Mouse (Mus musculus) kidney, adult 2 months (tissue): Measurements from ENCODE around the gene Lsp1. TPM values are rescaled to one million over a fixed set of nuclear protein-coding genes. Genes with fewer than 3 reads are reported as not detected.

ENCODE experiments used
- DNase-seq: peaks from one replicate; pipeline ENCODE4 v3.0.0; 2021
- H3K27ac ChIP-seq: fragments of 200-500 bp; 2 replicates; pipeline ENCODE4 v1.5.1; 2012; ENCODE audit warnings: low read depth, low read length, control low read depth, inconsistent platforms; ENCODE audit not compliant: insufficient read depth
- H3K27me3 ChIP-seq: fragments of 200-500 bp; replicated peaks from 2 replicates; pipeline ENCODE4 v1.6.1; 2012; ENCODE audit warnings: mild to moderate bottlenecking, moderate library complexity, low read length, inconsistent platforms; ENCODE audit not compliant: control insufficient read depth, insufficient read depth
- H3K36me3 ChIP-seq: fragments of 200-500 bp; 2 replicates; pipeline ENCODE4 v1.6.1; 2012; ENCODE audit warnings: mild to moderate bottlenecking, moderate library complexity, low read length, inconsistent platforms; ENCODE audit not compliant: control insufficient read depth, insufficient read depth
- H3K4me1 ChIP-seq: fragments of 200-500 bp; 2 replicates; pipeline ENCODE4 v1.6.1; 2011; ENCODE audit warnings: low read length; ENCODE audit not compliant: control insufficient read depth, insufficient read depth
- H3K4me3 ChIP-seq: fragments of 200-500 bp; 2 replicates; pipeline ENCODE4 v1.5.1; 2011; ENCODE audit warnings: mild to moderate bottlenecking, low read depth, low read length, control low read depth; ENCODE audit not compliant: insufficient read depth
- CTCF ChIP-seq: fragments of 200-500 bp; conservative IDR thresholded peaks from 2 replicates; pipeline ENCODE4 v1.5.1; 2011; ENCODE audit warnings: low read depth, mild to moderate bottlenecking, control low read depth, low read length, moderate library complexity, mixed read lengths; ENCODE audit not compliant: insufficient read depth, insufficient read length
- POLR2A ChIP-seq: fragments of 200-500 bp; IDR thresholded peaks from one replicate; pipeline ENCODE4 v1.6.1; 2011; ENCODE audit warnings: low read depth, low read length, control low read depth
- WGBS: fragments of 180-500 bp; shearing (Covaris S2); methylation state at CpG from one replicate; pipeline ENCODE4 v1.1.7; 2018; 5-methylcytosine and 5-hydroxymethylcytosine counted together
- polyA plus RNA-seq: library from polyadenylated mRNA; depleted of rRNA; stranded (reverse); fragments of >200 nt; gene quantifications from 2 replicates; pipeline ENCODE4 v1.2.3, GENCODE M21; 2012

Gene Lsp1
- polyA plus RNA-seq, 1 experiment, result 39.8 TPM

DNA sequence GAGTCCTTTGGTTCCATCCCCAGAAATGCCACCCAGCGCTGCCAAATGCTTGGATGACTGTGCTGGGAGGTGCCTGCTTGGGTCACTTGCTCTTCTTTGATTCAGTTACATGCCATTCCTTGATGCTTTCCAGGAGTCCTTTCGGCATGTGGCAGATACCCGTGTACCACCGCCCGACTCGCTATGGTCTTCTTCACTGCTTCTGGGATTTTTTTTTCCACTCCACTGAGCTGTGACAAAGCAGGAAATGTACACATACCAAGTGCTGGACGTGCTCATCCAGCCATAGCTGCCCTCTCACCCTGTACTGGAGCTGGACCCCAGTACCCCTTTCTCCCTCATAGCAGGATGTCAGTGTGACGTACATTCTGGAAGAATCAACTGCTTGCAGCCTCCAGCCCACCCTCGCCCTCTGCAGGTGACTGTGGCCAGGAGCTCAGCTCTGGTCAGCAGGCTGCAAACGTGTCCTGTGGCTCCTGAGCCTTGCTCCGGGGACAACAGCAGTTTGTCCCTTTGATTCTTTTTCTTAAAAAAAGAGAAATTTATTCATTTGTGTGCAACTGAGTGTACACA lies 34.9 kb upstream of the Lsp1 start:
- 31% methylated on average over 11 of the region's 11 CpGs for WGBS
- peak; percentile 40 for DNase-seq
- H3K4me3 ChIP-seq, result no peak overlapping the region
- no peak overlapping the region for H3K27ac ChIP-seq
- no peaks in the 10 kb centered on the region for H3K27me3 ChIP-seq
- TF ChIP-seq POLR2A (no peak), CTCF (peak; percentile 62)
- H3K4me1 ChIP-seq, result no peaks in the 10 kb centered on the region
- no peaks in the 10 kb centered on the region for H3K36me3 ChIP-seq

DNA sequence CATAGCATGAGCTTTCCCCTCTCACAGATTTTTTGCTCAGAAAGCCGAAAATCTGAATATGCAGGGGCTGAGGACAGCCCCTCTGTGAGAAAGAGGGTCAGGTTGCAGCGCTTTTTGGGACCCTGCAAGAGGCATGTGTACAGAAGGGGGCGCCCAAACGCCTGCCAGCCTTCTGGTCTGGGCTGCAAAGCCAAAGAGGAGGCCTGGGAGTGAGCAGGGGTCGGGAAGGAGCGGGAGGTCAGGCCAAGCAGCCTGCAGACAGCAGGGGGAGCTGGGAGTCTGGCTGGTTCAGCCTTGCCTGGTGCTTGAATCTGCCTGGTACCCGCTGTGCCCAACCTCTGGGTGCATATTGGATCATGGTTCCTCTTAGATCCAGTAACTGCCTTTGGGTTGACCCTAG lies 32.4 kb upstream of the Lsp1 start:
- Histone ChIP-seq H3K4me3 (no peak overlapping the region), H3K36me3 (no peaks in the 10 kb centered on the region), H3K27ac (no peak overlapping the region), H3K4me1 (no peaks in the 10 kb centered on the region), H3K27me3 (no peaks in the 10 kb centered on the region)
- WGBS, result 54% methylated on average over 7 of the region's 7 CpGs
- TF ChIP-seq POLR2A (no peak), CTCF (0 out of 2 replicates have a peak, but pooled peaks have one; percentile 11)
- no peak for DNase-seq

DNA sequence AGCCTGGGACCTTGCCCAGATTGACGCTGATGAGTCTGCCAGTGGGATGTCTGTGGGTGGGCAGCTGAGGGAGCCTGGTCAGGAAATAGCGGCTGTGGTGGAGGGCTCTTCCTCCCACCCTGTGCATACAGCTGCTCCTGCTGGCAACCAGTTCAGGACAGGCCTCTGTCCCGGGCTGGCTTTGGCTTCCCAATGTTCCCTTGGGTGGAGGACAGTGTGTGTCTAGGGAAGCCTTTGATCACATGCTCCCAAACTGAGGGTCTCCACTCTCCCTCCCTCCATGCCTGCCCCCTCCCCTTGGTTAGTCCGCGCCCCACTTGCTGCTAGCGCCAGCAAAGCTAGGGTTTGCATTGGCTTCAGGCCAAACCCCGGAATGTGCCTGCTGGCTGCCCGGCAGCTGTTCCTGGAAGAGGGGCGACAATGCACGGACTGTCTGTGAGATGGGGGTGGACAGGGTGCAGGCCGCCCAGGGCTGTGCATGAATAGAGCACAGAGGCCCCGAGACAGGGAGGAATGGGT lies 30.4 kb upstream of the Lsp1 start:
- no peak overlapping the region for H3K27ac ChIP-seq
- H3K27me3 ChIP-seq, result no peaks in the 10 kb centered on the region
- H3K36me3 ChIP-seq, result no peaks in the 10 kb centered on the region
- 33% methylated on average over 12 of the region's 12 CpGs for WGBS
- H3K4me3 ChIP-seq, result no peak overlapping the region
- DNase-seq, result no peak
- TF ChIP-seq POLR2A (no peak), CTCF (no peak)
- no peaks in the 10 kb centered on the region for H3K4me1 ChIP-seq

DNA sequence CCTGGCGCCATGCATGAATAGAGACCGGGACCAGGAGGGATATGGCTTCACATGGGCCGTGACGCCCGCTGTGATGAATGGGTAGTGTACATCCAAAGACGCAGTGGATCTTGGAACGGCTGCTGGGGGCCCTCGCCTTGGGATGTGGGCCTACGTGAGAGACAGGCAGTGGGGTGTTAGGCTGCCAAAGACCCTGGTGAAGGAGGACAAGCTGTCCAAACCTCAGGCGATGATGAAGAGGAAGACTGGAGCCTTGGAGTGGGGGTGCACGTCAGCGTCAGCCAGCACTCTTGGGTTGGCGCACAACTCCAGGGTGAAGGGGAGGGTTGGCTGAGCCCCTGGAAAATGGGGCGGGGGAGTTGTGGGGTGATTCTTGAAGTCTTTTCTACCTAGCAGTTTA lies 29.5 kb upstream of the Lsp1 start:
- Histone ChIP-seq H3K4me1 (no peaks in the 10 kb centered on the region), H3K4me3 (no peak overlapping the region), H3K36me3 (no peaks in the 10 kb centered on the region), H3K27me3 (no peaks in the 10 kb centered on the region), H3K27ac (no peak overlapping the region)
- DNase-seq, result no peak
- 79% methylated on average over 14 of the region's 14 CpGs for WGBS
- TF ChIP-seq POLR2A, result no peak
- TF ChIP-seq CTCF, result no peak

DNA sequence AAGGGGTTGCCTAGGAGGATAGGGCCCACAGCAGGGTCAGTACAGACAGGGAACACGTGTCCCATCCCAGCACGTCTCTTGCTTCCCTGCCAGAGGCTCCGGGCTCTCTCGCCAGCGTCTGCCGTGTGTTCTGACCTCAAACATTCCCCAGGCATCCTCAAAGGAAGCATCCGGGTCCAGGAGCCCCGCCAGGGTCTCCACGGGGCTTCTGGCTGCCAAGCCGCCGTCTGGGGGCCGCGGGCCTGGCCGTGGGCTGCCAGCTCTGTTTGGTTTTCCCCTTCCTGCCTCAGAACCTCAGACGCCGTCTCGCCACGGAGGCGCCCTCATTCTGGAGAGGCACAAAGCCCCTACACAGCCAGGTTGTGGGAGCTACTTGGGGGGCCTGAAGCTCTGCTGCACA lies 27.0 kb upstream of the Lsp1 start:
- no peak overlapping the region for H3K4me3 ChIP-seq
- H3K4me1 ChIP-seq, result no peaks in the 10 kb centered on the region
- no peak for DNase-seq
- 46% methylated on average over 19 of the region's 19 CpGs for WGBS
- H3K27me3 ChIP-seq, result no peaks in the 10 kb centered on the region
- no peak for TF ChIP-seq POLR2A
- TF ChIP-seq CTCF, result no peak
- H3K27ac ChIP-seq, result no peak overlapping the region
- H3K36me3 ChIP-seq, result no peaks in the 10 kb centered on the region

DNA sequence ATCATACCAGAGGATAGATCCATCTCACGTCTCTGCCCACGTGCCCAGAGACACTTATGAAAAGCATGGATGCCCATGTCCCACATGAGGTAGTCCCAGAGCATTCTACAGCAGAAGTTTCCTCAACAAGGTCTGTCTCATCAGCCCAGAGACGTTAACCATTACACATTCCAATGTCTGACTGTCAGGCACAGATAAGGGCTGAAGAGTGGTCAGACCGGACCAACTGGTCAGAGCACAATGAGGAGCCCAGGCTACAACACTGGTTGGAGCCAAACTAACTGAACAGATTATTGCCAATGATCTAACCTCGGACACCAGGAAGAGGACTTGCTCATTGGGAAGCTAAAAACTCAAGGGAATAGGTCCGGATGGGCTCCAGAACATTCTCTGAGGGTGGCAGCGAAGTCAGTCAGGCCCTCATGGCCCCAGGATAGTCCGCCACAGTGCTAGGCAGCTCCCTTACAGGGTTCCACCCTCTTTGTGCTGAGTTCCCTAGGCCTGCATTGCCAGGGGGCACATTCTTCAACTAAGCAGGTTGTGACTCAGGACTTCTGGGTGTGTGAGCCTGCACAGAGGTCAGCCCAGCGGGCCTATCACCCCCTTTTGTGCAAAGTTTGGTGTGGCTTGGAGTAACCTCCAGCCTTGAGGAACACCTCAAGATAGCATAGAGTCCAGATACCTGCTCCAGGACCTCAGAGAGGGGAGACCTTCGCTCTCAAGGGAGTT lies 26.3 kb upstream of the Lsp1 start, which contains the start of gene Syt8:
Syt8 (plus strand) TSS at position 714 of the 729 bp plus-strand sequence.
- Histone ChIP-seq H3K4me1 (no peaks in the 10 kb centered on the region), H3K4me3 (no peak within 1 kb of the TSS), H3K27ac (no peak within 1 kb of the TSS), H3K36me3 (no peaks in the 10 kb centered on the region), H3K27me3 (no peaks in the 10 kb centered on the region)
- WGBS, result 81% methylated on average over 10 of the region's 10 CpGs
- TF ChIP-seq CTCF (no peak), POLR2A (no peak)
- no peak for DNase-seq

DNA sequence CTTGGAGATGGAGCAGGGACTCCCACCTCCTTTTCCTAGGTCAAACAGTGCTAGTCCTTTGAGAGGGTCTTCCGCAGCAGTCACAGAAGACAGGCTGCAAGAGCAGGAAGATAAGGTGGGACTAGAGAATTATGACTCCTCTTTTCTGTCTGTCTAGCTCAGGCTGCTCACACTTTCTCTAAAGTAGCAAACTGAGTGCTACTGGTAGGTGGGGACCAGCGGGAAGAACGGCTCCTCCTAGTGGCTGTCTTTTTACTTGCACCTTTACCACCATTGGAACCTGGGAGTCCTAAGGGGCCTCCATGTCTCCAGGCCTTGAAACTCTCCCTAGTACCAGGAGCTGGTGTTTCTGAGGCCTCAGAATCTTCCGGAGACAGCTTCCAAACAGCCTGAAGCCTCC lies 25.1 kb upstream of the Lsp1 start:
- TF ChIP-seq CTCF, result peak; percentile 84
- no peak for TF ChIP-seq POLR2A
- Histone ChIP-seq H3K4me1 (no peaks in the 10 kb centered on the region), H3K27ac (no peak overlapping the region), H3K4me3 (no peak overlapping the region), H3K27me3 (no peaks in the 10 kb centered on the region), H3K36me3 (no peaks in the 10 kb centered on the region)
- DNase-seq, result peak; percentile 66
- WGBS, result 23% methylated on average over 4 of the region's 4 CpGs
